Mouse (Mus musculus): ENCODE data around the gene Gbp7. TPM values are rescaled to one million over a fixed set of nuclear protein-coding genes. Genes with fewer than 3 reads are reported as not detected.
"Not testable (repeated sequence)": the region's sequence is repeated elsewhere in the genome, so short reads cannot be mapped to it uniquely, and the experiment has no call there.

The Gbp7 gene
- 13.6 to 60.0 TPM (median 22.9 TPM) in 3 replicates for total RNA-seq (2017)

- peak; percentile 87 for ATAC-seq (replicated peaks; ENCODE audit: insufficient number of reproducible peaks, low FRiP score, low TSS enrichment, poor library complexity, severe bottlenecking)
Measured at GRCm38 (mm10) chr3:142530087-142530953, at the start of gene Gbp7. TSS of gene Gbp7 (plus strand) at chr3:142530342.

DNA sequence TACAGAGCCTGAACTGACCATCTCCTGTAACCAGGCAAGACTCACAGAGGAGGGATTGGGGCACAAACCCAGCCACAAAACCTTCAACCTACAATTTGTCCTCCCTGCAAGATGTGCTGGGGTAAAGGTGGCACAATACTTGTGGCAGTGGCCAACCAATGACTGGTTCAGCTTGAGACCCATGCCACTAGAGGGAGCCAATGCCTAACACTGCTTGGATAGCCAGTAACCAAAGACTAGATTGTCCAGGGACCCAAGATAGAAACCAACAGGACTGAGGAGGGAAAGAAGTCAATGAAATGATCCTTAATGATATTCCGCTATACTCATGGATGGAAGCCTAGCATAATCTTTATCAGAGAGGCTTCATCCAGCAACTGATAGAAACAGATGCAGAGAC lies 39.7 kb upstream of the Gbp7 start:
- peak; percentile 73 for ATAC-seq (replicated peaks; ENCODE audit: insufficient number of reproducible peaks, low FRiP score, low TSS enrichment, poor library complexity, severe bottlenecking)

DNA sequence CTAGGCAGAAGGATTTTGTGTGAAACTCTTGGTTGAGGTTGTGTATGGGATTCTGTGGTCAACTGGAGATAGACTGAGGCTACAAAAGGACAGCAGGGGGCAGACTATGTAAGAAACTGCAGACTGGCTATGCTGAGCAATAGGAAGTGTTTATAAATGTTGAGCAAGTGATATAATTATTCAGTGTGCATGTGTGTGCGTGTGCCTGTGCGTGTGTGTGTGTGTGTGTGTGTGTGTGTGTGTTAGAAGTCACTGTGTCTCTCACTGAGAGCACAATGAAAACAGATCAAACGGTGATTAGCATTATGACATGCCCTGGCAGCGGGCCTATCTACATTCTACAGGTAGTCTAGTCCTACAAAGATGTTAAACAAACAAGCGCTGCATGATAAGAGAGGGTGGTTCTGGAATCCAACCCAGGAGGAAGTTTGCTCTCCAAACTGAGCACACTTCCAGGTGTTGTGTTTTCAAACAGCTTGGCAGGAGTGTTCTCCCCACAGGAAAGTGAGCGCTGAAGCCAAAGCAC lies 36.5 kb upstream of the Gbp7 start, which contains the start of gene Gbp5:
Gene Gbp5, plus strand, starts transcription at position 443 of the 526 bp plus-strand sequence.
- peak; percentile 83 for ATAC-seq (replicated peaks; ENCODE audit: insufficient number of reproducible peaks, low FRiP score, low TSS enrichment, poor library complexity, severe bottlenecking)

- no peak for ATAC-seq (replicated peaks; ENCODE audit: insufficient number of reproducible peaks, low FRiP score, low TSS enrichment, poor library complexity, severe bottlenecking)
Measured at GRCm38 (mm10) chr3:142495146-142495655, 34.9 kb upstream of the Gbp7 start.

DNA sequence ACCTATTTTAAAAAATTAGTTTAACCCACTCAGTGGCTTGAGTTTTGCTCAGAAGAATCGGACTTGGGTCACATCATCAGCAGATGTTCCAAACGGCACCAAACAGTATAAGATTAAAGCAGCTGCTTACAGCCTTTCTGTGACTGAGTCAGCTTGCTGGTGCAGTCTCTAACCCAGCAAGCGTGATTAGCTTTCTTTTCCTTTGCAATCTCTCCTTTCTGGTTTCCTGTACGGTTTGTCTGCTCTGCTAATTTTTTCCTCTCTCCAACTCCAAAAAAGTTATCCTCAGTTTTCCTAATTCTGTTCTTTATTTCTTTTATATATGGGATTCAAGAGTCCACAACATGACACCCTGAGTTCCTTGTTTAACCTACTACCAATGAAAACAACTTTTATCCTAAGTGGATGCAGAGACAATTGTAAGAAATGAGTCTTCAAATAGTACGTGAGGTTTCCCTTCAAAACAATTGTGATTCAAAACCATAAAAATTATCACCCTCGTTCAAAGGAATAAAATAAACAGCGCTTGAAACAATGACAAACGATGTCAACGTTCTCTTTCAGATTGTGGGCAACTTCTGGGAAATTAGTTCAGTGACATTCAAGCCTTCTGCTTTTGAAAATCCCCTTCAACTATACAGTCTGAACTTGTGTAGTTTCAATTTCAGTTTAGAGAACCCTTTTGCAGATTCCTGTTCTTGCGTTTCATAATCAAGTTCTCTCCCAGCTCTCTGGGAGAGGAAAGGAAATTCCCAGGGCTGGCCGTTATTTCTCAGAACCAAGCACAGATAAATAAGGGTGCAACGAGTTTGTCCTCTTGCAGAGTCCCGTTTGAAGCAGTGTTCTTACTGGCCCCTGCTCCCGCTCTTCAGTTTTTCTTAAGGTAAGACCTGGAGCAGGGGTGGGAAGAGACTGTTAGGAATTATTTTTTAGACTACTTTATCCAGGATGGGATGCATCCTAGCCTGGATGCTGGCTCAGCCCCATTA lies 33.7 kb upstream of the Gbp7 start:
- no peak for ATAC-seq (replicated peaks; ENCODE audit: insufficient number of reproducible peaks, low FRiP score, low TSS enrichment, poor library complexity, severe bottlenecking)

- ATAC-seq (replicated peaks; ENCODE audit: insufficient number of reproducible peaks, low FRiP score, low TSS enrichment, poor library complexity, severe bottlenecking) = no peak
Measured at GRCm38 (mm10) chr3:142497123-142497841, 32.9 kb upstream of the Gbp7 start.

- ATAC-seq (replicated peaks; ENCODE audit: insufficient number of reproducible peaks, low FRiP score, low TSS enrichment, poor library complexity, severe bottlenecking) = no peak
Measured at GRCm38 (mm10) chr3:142498941-142499340, 31.2 kb upstream of the Gbp7 start.

DNA sequence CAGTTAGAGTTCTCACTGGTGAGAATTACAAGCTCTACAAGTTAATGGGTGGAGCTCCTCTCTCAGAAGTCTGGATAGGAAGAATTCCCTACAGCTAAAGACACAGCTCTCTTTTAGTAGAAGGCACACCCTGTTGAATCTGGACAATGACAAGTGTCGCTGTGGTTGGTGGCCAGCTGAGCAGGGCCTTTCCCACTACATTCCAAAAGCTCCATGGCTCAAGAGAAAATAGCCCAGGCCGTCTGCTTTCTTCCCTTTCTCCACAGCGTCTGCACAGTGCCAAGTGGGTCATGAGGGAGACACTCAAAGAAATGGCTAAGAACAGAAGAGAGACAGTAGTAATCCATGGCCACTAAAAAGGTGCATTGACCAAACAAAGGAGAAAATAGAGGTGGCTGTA lies 2.0 kb upstream of the Gbp7 start:
- ATAC-seq (replicated peaks; ENCODE audit: insufficient number of reproducible peaks, low FRiP score, low TSS enrichment, poor library complexity, severe bottlenecking) = no peak

DNA sequence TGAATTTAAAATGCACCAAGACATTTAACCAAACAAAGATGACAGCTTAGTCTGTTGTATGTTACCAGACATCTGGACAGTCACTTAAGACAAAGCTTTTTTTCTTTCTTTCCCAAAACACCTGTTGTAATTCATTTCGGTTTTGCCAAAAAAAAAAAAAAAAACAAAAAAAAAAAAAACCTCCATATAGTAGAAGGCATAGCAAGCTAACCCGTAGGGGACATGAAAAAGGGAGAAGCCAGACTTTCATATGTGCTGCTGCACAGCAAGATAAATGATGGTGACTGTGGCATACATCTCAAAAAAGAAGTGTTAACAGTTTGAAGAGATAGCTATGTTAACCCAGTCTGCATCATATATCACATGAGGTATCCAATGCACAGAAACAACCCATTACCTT lies 545 bp upstream of the Gbp7 start:
- ATAC-seq (replicated peaks; ENCODE audit: insufficient number of reproducible peaks, low FRiP score, low TSS enrichment, poor library complexity, severe bottlenecking) = no peak

- no peak for ATAC-seq (replicated peaks; ENCODE audit: insufficient number of reproducible peaks, low FRiP score, low TSS enrichment, poor library complexity, severe bottlenecking)
Measured at GRCm38 (mm10) chr3:142531595-142531994, 1.5 kb downstream of the Gbp7 start.

- no peak for ATAC-seq (replicated peaks; ENCODE audit: insufficient number of reproducible peaks, low FRiP score, low TSS enrichment, poor library complexity, severe bottlenecking)
Measured at GRCm38 (mm10) chr3:142533185-142533584, 3.0 kb downstream of the Gbp7 start.

GRCm38 (mm10) chr3:142535667-142536066 lies 5.5 kb downstream of the Gbp7 start:
- ATAC-seq (replicated peaks; ENCODE audit: insufficient number of reproducible peaks, low FRiP score, low TSS enrichment, poor library complexity, severe bottlenecking) = no peak

DNA sequence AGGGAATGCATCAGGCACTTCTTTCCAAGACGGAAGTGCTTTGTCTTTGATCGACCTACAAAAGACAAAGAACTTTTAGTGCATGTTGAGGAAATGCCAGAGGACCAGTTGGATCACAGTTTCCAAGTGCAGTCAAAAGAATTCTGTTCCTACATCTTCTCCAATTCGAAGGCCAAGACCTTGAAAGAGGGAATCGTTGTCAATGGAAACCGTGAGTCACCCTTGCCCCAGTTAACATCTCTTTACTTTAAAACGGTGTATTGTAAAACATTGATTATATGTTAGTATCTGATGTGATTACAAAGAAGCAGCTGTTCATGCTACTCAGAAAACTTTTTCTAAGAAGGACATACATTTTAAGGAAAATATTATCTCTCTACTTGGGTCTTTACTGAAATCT lies 11.2 kb downstream of the Gbp7 start:
- no peak for ATAC-seq (replicated peaks; ENCODE audit: insufficient number of reproducible peaks, low FRiP score, low TSS enrichment, poor library complexity, severe bottlenecking)

DNA sequence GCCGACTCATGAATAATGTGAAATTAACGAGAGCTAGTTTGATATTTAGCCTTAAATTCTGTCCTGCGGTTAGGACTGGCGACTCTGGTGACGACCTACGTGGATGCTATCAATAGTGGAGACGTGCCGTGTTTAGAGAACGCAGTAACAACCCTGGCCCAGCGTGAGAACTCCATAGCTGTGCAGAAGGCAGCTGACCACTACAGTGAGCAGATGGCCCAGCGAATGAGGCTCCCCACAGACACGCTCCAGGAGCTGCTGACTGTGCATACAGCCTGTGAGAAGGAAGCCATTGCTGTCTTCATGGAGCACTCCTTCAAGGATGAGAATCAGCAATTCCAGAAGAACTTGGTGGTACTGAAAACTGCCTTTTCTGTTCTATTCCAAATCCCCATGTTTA lies 12.6 kb downstream of the Gbp7 start:
- not testable (repeated sequence) for ATAC-seq (replicated peaks; ENCODE audit: insufficient number of reproducible peaks, low FRiP score, low TSS enrichment, poor library complexity, severe bottlenecking)

DNA sequence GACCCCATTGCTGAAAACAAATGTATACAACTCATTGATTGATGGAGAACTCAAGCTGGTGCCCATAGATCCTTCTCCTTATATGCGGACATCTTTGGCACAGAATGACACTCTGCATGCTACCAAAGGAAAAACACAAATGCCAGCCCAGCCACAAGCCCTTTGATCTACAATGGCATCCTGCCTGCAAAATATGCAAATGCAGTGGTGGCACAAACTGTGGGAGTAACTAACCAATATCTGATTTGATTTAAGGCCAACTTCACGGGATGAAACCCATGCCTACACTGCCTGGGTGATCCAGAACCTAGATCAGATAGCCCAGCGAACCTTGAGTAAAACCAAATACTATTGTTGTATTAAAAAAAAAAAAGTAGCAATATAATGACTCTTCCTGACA lies 16.5 kb downstream of the Gbp7 start:
- ATAC-seq (replicated peaks; ENCODE audit: insufficient number of reproducible peaks, low FRiP score, low TSS enrichment, poor library complexity, severe bottlenecking) = no peak

- ATAC-seq (replicated peaks; ENCODE audit: insufficient number of reproducible peaks, low FRiP score, low TSS enrichment, poor library complexity, severe bottlenecking) = no peak
Measured at GRCm38 (mm10) chr3:142550052-142550676, 20.0 kb downstream of the Gbp7 start.

DNA sequence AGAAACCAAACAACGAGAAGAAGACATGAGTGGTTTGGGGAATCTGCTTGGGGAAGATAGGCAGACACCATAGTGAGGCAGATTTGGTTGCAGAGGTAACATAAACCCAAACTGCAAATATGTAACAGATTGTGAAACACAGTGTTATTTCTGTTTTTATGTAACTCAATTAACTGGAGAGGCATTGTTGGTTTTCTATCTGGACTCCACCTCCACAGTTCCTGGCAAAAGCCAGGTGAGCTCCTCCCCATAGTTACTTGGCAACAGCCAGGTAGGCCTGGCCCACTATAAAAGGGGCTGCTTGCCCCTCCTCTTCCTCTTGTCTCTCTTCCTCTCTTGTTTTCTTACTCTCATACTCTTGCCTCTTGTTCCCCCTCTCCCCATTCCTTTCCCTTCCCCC lies 24.5 kb downstream of the Gbp7 start:
- no peak for ATAC-seq (replicated peaks; ENCODE audit: insufficient number of reproducible peaks, low FRiP score, low TSS enrichment, poor library complexity, severe bottlenecking)

GRCm38 (mm10) chr3:142555623-142556022 lies 25.5 kb downstream of the Gbp7 start:
- ATAC-seq (replicated peaks; ENCODE audit: insufficient number of reproducible peaks, low FRiP score, low TSS enrichment, poor library complexity, severe bottlenecking) = no peak

All from monocyte, adult 5-6 weeks (primary cell).